Mouse (Mus musculus) kidney, postnatal 10 days (tissue): ENCODE results near the gene Rrm2.

Experiments used
- DNase-seq: peaks from one replicate; pipeline ENCODE4 v3.0.0; 2021; ENCODE audit warnings: mixed read lengths

Rrm2 gene

GRCm38 (mm10) chr12:24753680-24754079 is 45.6 kb downstream of the Rrm2 start:
- DNase-seq, result no peak

- DNase-seq, result peak; percentile 23
These were observed 46.7 kb downstream of the Rrm2 start for GRCm38 (mm10) chr12:24754693-24755092.

GRCm38 (mm10) chr12:24755471-24755870 is 47.4 kb downstream of the Rrm2 start:
- DNase-seq, result no peak

GRCm38 (mm10) chr12:24757387-24757786 is 49.3 kb downstream of the Rrm2 start:
- DNase-seq, result no peak

GRCm38 (mm10) chr12:24758374-24758773 is 50.3 kb downstream of the Rrm2 start:
- DNase-seq, result peak; percentile 68

GRCm38 (mm10) chr12:24762253-24762652 is 54.2 kb downstream of the Rrm2 start:
- no peak for DNase-seq
